Mouse (Mus musculus) embryonic facial prominence, embryonic 12.5 days (tissue): ENCODE results near the gene Ranbp3. TPM values are rescaled to one million over a fixed set of nuclear protein-coding genes. Genes with fewer than 3 reads are reported as not detected.

ENCODE experiments used
- ATAC-seq: fragments of 200-750 bp; cut with Nextera tagmentation; 2 replicates; pipeline ENCODE4 v1.8.0; 2017; ENCODE audit not compliant: insufficient number of reproducible peaks, insufficient read depth, low FRiP score, low TSS enrichment
- H3K27ac ChIP-seq: fragments of 300-500 bp; sonication (generic); 2 replicates; pipeline ENCODE4 v1.5.1; 2016; ENCODE audit warnings: mild to moderate bottlenecking
- H3K27me3 ChIP-seq: fragments of 300-500 bp; sonication (generic); 2 replicates; pipeline ENCODE4 v1.6.1; 2016; ENCODE audit warnings: mild to moderate bottlenecking, moderate library complexity
- H3K36me3 ChIP-seq: fragments of 300-500 bp; sonication (generic); 2 replicates; pipeline ENCODE4 v1.6.1; 2016; ENCODE audit warnings: mild to moderate bottlenecking
- H3K4me1 ChIP-seq: fragments of 300-500 bp; sonication (generic); 2 replicates; pipeline ENCODE4 v1.6.1; 2016
- H3K4me2 ChIP-seq: fragments of 300-500 bp; sonication (generic); replicated peaks from 2 replicates; pipeline ENCODE4 v1.6.1; 2016; ENCODE audit warnings: mild to moderate bottlenecking, moderate library complexity
- H3K4me3 ChIP-seq: fragments of 300-500 bp; sonication (generic); 2 replicates; pipeline ENCODE4 v1.5.1; 2016; ENCODE audit warnings: mild to moderate bottlenecking
- H3K9ac ChIP-seq: fragments of 300-500 bp; sonication (generic); 2 replicates; pipeline ENCODE4 v1.6.1; 2016; ENCODE audit warnings: mild to moderate bottlenecking, moderate library complexity
- H3K9me3 ChIP-seq: fragments of 300-500 bp; sonication (generic); 2 replicates; pipeline ENCODE4 v1.6.1; 2016; ENCODE audit warnings: mild to moderate bottlenecking, moderate library complexity
- WGBS: fragments of 180-500 bp; shearing (Covaris S2); methylation state at CpG from one replicate; pipeline ENCODE4 v1.1.7; 2016; 5-methylcytosine and 5-hydroxymethylcytosine counted together
- polyA plus RNA-seq: library from polyadenylated mRNA; unstranded; fragments of >200 nt; fragmentation: Nextera tagmentation; extraction: Ambion mirVana; gene quantifications from 2 replicates; pipeline ENCODE4 v1.2.1, GENCODE M21; 2016

The Ranbp3 gene
- polyA plus RNA-seq, 1 experiment from 2014 or later = 108 TPM

DNA sequence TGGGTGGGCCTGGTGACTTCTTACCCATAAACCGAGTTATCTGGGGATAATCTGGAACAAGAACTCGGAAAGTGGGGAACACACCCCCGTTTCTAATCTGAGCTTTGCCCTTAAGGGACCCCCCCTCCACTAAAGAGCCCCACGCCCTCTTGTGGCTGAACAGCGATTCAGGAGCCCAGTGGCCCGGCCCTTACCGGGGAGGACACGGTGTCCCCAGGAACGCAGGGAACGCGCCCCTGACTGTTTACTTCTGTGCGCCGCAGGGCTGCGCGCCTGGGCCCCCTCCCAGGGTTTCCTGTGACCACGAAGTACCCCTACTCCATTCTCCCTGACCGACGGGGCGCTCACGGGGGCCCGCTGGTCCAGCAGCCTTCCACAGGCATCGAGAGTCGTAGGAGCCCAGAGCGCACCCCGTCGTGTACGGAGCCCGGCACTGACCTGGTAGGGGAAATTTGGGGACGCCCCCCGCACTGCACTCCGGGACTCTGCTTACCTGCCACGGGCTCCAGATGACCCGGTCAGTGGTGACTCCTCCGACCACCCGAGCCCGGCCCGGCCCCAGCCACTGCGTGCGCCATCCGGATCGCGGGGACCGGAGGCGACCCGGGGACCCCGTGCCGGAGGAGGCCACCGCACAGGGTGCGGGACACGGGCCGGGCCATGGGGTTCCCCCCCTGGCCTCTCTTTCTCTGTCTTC lies 83.8 kb downstream of the Ranbp3 start:
- Histone ChIP-seq H3K36me3 (no peaks in the 10 kb centered on the region), H3K27ac (no peak overlapping the region), H3K9me3 (no peaks in the 10 kb centered on the region), H3K9ac (peak overlapping the region; percentile 63), H3K27me3 (peaks cover 75% of the 10 kb centered on the region), H3K4me2 (peak overlapping the region; percentile 99), H3K4me3 (peak overlapping the region; percentile 51), H3K4me1 (peaks cover 31% of the 10 kb centered on the region)
- ATAC-seq = 0 out of 2 replicates have a peak, but pooled peaks have one; percentile 1
- 2% methylated on average over 51 of the region's 51 CpGs for WGBS

DNA sequence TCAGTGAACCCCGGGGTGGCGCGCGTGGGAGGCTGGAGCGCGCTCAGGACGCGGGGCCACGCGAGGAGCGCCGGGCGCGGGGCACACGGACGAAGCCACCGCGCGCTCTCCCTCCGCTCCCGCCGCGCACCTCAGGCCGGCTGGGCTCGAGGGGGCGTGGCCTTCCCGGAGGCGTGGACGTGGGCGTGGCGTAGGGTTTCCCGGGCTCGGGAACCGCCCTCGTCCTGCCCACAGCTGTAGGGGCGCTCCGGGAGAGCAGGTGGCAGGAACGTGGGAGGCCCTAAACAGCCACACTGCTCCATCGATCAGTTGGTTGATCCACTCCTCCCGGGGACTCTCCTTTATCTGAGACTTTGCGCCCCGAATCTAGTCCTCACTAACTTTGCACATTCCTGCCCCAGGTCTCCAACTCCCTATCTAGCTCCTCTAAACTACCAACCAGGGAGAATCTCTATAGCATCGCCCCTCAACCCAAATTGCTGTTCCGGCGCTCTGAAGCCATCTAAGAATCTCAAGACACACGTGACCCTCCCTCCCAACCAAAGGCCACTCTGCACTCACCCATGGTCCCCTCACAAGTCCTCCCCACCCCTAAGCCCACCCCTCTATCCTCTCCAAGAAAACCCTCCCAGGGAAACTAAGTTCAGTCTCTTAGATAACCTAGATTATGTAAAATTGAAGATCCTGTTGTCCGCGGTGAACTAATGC lies 84.5 kb downstream of the Ranbp3 start, which contains the start of gene Nrtn:
Nrtn (minus strand) TSS at position 115 of the 708 bp plus-strand sequence.
- Histone ChIP-seq H3K36me3 (no peaks in the 10 kb centered on the region), H3K9me3 (no peaks in the 10 kb centered on the region), H3K9ac (peak within 1 kb of the TSS; percentile 63), H3K4me1 (peaks cover 39% of the 10 kb centered on the region), H3K27me3 (peaks cover 68% of the 10 kb centered on the region), H3K27ac (no peak within 1 kb of the TSS), H3K4me3 (peak within 1 kb of the TSS; percentile 51), H3K4me2 (peak within 1 kb of the TSS; percentile 99)
- peak; percentile 6; the same call in 1 of the 2 replicates for ATAC-seq
- under 1% methylated on average over 44 of the region's 48 CpGs for WGBS

DNA sequence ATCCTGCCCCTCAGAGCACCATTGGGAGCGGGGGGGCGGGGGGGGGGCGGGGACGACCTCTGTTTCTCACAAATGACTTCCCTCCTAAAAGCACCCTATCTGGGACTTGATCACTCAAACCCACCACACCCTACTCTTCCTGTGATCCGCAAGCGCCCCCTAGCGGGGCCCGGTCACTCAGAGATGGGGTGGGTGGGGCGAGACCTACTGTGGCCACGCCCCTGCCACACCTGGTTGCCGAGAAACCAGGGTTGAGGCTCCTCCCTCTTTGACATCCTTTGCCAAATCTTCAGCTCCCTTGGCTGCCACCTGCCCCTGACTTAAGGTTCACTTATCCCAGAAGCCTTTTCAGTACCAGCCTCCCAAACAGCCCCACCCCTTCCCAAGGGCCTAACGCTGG lies 85.0 kb downstream of the Ranbp3 start:
- Histone ChIP-seq H3K36me3 (no peaks in the 10 kb centered on the region), H3K4me2 (peak overlapping the region; percentile 99; the same call in 1 of the 2 replicates), H3K27me3 (peaks cover 63% of the 10 kb centered on the region), H3K27ac (no peak overlapping the region), H3K9me3 (no peaks in the 10 kb centered on the region), H3K9ac (no peak overlapping the region), H3K4me1 (peaks cover 42% of the 10 kb centered on the region), H3K4me3 (no peak overlapping the region)
- ATAC-seq = no peak
- 5% methylated on average over 12 of the region's 12 CpGs for WGBS

DNA sequence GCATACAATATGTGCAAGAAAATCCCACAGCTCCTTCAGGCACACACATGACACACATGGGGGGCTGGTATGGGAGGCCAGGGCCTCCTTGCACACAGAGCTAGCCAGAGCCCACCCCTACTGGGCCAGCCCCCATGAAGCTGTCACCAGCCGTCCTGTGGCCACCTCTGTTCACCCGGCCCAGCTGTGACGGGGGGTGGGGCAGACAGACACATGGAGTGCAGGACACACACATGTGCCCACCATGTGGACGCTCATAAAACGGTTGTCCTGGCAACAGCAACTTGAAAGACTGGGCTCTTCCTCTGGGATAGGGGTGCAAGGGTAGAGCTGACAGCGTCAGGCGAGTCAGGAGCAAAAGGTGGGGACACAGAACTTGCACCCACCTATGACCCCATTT lies 86.2 kb downstream of the Ranbp3 start:
- peaks cover 51% of the 10 kb centered on the region for H3K27me3 ChIP-seq
- H3K4me1 ChIP-seq = peaks cover 33% of the 10 kb centered on the region
- H3K4me3 ChIP-seq = no peak overlapping the region
- no peaks in the 10 kb centered on the region for H3K36me3 ChIP-seq
- H3K9me3 ChIP-seq = no peaks in the 10 kb centered on the region
- WGBS = 52% methylated on average over 7 of the region's 7 CpGs
- no peak overlapping the region for H3K9ac ChIP-seq
- no peak overlapping the region for H3K27ac ChIP-seq
- no peak overlapping the region for H3K4me2 ChIP-seq
- no peak for ATAC-seq

DNA sequence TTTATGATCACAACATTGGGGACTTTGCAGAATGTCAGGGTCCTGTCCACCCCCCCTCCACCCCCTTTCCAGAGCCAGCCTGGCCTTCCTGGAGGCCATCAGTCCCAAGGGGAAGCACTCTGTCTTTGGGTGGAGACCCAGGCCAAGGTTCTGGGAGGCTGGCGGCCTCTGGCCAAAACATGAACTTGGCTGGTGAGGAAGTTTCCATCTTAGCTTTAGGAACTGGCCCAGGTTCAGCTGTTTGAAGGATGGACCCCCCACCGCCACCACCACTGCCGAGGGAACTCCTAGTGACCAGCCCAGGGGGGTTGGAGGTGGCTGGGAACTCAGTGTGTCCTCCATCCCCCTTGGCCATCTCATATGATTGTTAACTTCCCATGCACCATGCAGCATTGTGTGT lies 88.0 kb downstream of the Ranbp3 start:
- Histone ChIP-seq H3K4me3 (no peak overlapping the region), H3K4me2 (no peak overlapping the region), H3K27ac (0 out of 2 replicates have a peak overlapping the region, but pooled peaks have one; percentile 75), H3K9ac (no peak overlapping the region; the same call in 1 of the 2 replicates), H3K36me3 (no peaks in the 10 kb centered on the region), H3K27me3 (peaks cover 33% of the 10 kb centered on the region), H3K9me3 (no peaks in the 10 kb centered on the region), H3K4me1 (peaks cover 33% of the 10 kb centered on the region)
- 74% methylated on average over 3 of the region's 3 CpGs for WGBS
- no peak for ATAC-seq

Other genes with a start within 250 kb of the Ranbp3 start
- 158 and 167 TPM in 2 replicates for gene Ptprs, start 196.8 kb upstream of the Ranbp3 start, polyA plus RNA-seq
- gene Znrf4, start 160.9 kb upstream of the Ranbp3 start, polyA plus RNA-seq = not detected in 2 replicates
- 1.4 and 1.7 TPM in 2 replicates for gene Gm20219, start 118.9 kb upstream of the Ranbp3 start, polyA plus RNA-seq
- 98.7 and 100 TPM in 2 replicates for gene Safb2, start 88.7 kb upstream of the Ranbp3 start, polyA plus RNA-seq
- 152 and 157 TPM in 2 replicates for gene Safb, start 88.5 kb upstream of the Ranbp3 start, polyA plus RNA-seq
- gene 2410015M20Rik, start 63.5 kb upstream of the Ranbp3 start, polyA plus RNA-seq = 208 and 214 TPM in 2 replicates
- gene Rpl36, start 59.9 kb upstream of the Ranbp3 start, polyA plus RNA-seq = 1,591 and 1,618 TPM in 2 replicates
- 66.0 and 66.9 TPM in 2 replicates for gene Lonp1, start 46.4 kb upstream of the Ranbp3 start, polyA plus RNA-seq
- gene Catsperd, start 45.2 kb upstream of the Ranbp3 start, polyA plus RNA-seq = 0.74 and 0.88 TPM in 2 replicates
- gene Ndufa11, start 44.5 kb downstream of the Ranbp3 start, polyA plus RNA-seq = 371 and 409 TPM in 2 replicates
- 19.4 and 20.8 TPM in 2 replicates for gene Vmac, start 44.7 kb downstream of the Ranbp3 start, polyA plus RNA-seq
- gene Nrtn, start 84.2 kb downstream of the Ranbp3 start, polyA plus RNA-seq = 10.9 and 11.9 TPM in 2 replicates
- 44.1 and 47.2 TPM in 2 replicates for gene Dus3l, start 91.5 kb downstream of the Ranbp3 start, polyA plus RNA-seq
- gene Prr22, start 97.0 kb downstream of the Ranbp3 start, polyA plus RNA-seq = 1.4 TPM in 2 replicates
- 5.5 and 5.7 TPM in 2 replicates for gene Rfx2, start 157.7 kb downstream of the Ranbp3 start, polyA plus RNA-seq
- gene Acsbg2, start 201.2 kb downstream of the Ranbp3 start, polyA plus RNA-seq = not detected in 2 replicates
- gene 1700061G19Rik, start 202.2 kb downstream of the Ranbp3 start, polyA plus RNA-seq = 0.42 and 0.51 TPM in 2 replicates